Mouse (Mus musculus) kidney, adult 2 months (tissue): ENCODE measurements around the gene Zfp282. TPM values are rescaled to one million over a fixed set of nuclear protein-coding genes. Genes with fewer than 3 reads are reported as not detected.

Source experiments
- DNase-seq: peaks from one replicate; pipeline ENCODE4 v3.0.0; 2021
- H3K27ac ChIP-seq: fragments of 200-500 bp; 2 replicates; pipeline ENCODE4 v1.5.1; 2012; ENCODE audit warnings: low read depth, low read length, control low read depth, inconsistent platforms; ENCODE audit not compliant: insufficient read depth
- H3K27me3 ChIP-seq: fragments of 200-500 bp; replicated peaks from 2 replicates; pipeline ENCODE4 v1.6.1; 2012; ENCODE audit warnings: mild to moderate bottlenecking, moderate library complexity, low read length, inconsistent platforms; ENCODE audit not compliant: control insufficient read depth, insufficient read depth
- H3K36me3 ChIP-seq: fragments of 200-500 bp; 2 replicates; pipeline ENCODE4 v1.6.1; 2012; ENCODE audit warnings: mild to moderate bottlenecking, moderate library complexity, low read length, inconsistent platforms; ENCODE audit not compliant: control insufficient read depth, insufficient read depth
- H3K4me1 ChIP-seq: fragments of 200-500 bp; 2 replicates; pipeline ENCODE4 v1.6.1; 2011; ENCODE audit warnings: low read length; ENCODE audit not compliant: control insufficient read depth, insufficient read depth
- H3K4me3 ChIP-seq: fragments of 200-500 bp; 2 replicates; pipeline ENCODE4 v1.5.1; 2011; ENCODE audit warnings: mild to moderate bottlenecking, low read depth, low read length, control low read depth; ENCODE audit not compliant: insufficient read depth
- CTCF ChIP-seq: fragments of 200-500 bp; conservative IDR thresholded peaks from 2 replicates; pipeline ENCODE4 v1.5.1; 2011; ENCODE audit warnings: low read depth, mild to moderate bottlenecking, control low read depth, low read length, moderate library complexity, mixed read lengths; ENCODE audit not compliant: insufficient read depth, insufficient read length
- POLR2A ChIP-seq: fragments of 200-500 bp; IDR thresholded peaks from one replicate; pipeline ENCODE4 v1.6.1; 2011; ENCODE audit warnings: low read depth, low read length, control low read depth
- WGBS: fragments of 180-500 bp; shearing (Covaris S2); methylation state at CpG from one replicate; pipeline ENCODE4 v1.1.7; 2018; 5-methylcytosine and 5-hydroxymethylcytosine counted together
- polyA plus RNA-seq: library from polyadenylated mRNA; depleted of rRNA; stranded (reverse); fragments of >200 nt; gene quantifications from 2 replicates; pipeline ENCODE4 v1.2.3, GENCODE M21; 2012; rRNA removed

Zfp282 gene
- polyA plus RNA-seq = 6.2 and 7.0 TPM in 2 replicates

DNA sequence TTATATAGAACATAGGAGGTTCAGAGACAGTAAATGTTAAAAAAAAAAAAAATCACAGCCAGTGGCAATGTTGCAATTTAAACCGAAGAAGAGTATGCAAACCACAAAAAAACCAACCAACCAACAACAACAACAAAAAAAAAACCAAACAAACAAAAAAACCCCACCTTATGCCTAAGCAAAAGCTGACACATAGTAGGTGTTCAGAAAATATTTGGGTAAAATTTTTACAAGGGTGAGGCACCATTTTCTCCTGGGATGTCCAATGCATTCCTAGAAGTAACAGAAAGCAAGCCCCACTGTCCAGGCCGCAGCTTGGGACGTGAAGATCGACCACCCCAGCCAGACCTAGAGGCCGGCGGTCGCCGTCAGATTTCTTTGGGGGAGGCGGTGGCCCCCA, at the start of gene Zfp282:
TSS of gene Zfp282 (plus strand) at position 147 of the 400 bp plus-strand sequence.
- Histone ChIP-seq H3K4me3 (peak within 1 kb of the TSS; percentile 95), H3K27me3 (no peaks in the 10 kb centered on the region), H3K4me1 (peaks cover 12% of the 10 kb centered on the region; the same call in 1 of the 2 replicates), H3K36me3 (no peaks in the 10 kb centered on the region), H3K27ac (peak within 1 kb of the TSS; percentile 97)
- 6% methylated on average over 9 of the region's 9 CpGs for WGBS
- DNase-seq = no peak
- no peak for TF ChIP-seq CTCF
- TF ChIP-seq POLR2A = no peak

DNA sequence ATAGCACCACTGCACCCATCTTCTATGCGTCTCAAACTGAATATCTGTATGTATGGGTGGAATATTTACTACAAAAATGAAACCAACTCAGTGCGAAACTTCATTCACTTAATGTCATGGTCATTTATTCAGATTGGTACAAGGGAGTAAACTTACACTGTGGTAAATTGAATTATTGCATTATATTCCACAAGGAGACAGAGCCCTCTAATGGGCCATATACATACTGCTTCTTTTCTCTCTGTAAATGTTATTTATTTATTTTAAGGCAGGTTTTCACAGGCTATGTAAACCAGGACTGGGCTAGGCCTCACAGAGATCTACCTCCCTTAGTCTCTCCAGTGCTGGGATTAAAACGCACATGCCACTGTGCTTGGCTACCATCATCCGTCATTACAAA, 49.5 kb upstream of the Zfp282 start:
- H3K27ac ChIP-seq = no peak overlapping the region
- no peaks in the 10 kb centered on the region for H3K36me3 ChIP-seq
- 96% methylated on average over 4 of the region's 4 CpGs for WGBS

DNA sequence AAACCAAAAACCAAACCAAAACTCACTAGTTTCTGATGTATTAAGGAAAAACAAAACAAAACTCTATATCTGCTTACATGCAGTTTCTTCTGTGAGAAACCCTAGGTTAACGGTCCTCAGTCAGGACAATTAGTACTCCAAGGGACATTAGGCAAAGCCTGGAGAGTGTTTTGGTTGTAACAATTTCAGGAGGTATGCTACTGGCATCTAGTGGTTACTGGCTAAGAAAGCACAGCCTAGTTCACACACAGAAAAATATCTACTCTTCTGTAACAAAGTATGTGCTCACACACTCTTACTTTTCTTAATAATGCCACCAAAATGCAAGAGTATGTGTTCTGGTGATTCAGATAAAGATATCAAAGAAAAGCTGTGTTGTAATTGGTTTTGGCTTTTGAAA, 48.1 kb upstream of the Zfp282 start:
- Histone ChIP-seq H3K4me3 (no peak overlapping the region), H3K36me3 (no peaks in the 10 kb centered on the region), H3K27me3 (no peaks in the 10 kb centered on the region), H3K4me1 (no peaks in the 10 kb centered on the region; the same call in 1 of the 2 replicates), H3K27ac (no peak overlapping the region)
- 20% methylated on average over 1 of the region's 1 CpGs for WGBS
- TF ChIP-seq POLR2A (no peak), CTCF (0 out of 2 replicates have a peak, but pooled peaks have one; percentile 17)
- peak; percentile 60 for DNase-seq

More for the DNA sequence above, 49.5 kb upstream of the Zfp282 start:
- DNase-seq = no peak
- Histone ChIP-seq H3K4me1 (no peaks in the 10 kb centered on the region; the same call in 1 of the 2 replicates), H3K4me3 (no peak overlapping the region), H3K27me3 (no peaks in the 10 kb centered on the region)
- TF ChIP-seq CTCF (no peak), POLR2A (no peak)

DNA sequence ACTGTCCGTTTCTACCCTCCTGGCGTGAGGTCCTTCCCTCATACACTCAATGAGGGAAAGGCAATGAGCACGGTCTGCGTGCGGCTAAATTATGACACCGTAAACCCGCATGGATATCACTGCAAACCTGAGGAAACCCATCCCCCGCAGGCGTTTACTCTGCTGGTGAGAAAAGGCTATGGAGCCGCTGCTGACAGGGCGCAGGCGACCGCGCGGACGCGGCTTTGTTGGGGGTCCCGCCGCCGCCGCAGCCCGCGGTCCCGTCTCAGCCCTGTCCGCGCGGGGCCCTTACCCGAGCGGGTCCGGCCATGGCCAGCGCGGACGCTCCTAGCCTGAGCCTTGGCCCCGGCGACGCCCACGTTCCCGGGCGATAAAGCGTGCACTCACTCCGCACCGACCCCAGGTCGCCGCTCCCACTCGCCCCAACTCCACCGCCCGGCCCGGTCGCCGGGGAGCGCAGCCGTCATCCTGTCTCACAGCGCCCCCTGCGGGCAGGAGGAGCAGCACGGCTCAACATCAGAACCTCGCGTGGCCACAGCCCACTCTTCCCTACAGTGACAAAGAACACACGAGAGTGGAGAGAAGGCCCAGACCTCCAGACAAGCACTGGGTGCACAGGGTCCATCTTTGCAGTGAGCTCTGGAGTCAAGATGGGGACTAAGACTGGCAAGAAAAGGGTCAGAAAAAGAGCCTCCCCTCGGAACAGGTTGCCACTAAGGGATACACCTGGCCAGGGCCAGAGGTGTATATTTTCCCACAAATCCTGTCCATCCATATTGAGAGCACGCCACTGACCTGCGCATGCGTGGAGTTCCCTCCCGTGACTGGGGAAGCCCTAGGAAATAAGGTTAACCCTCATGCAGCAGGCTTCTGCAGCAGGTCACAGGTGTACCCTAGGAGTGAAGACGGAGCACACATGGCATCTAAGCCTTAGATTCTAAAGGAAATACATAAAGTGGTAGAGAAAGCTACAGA, 46.6 kb upstream of the Zfp282 start, which contains the start of gene Zfp786:
TSS of gene Zfp786 (minus strand) at position 764 of the 975 bp plus-strand sequence.
- 0 out of 2 replicates have a peak within 1 kb of the TSS, but pooled peaks have one; percentile 14 for H3K27ac ChIP-seq
- peak; percentile 94 for DNase-seq
- 1% methylated on average over 64 of the region's 64 CpGs for WGBS

DNA sequence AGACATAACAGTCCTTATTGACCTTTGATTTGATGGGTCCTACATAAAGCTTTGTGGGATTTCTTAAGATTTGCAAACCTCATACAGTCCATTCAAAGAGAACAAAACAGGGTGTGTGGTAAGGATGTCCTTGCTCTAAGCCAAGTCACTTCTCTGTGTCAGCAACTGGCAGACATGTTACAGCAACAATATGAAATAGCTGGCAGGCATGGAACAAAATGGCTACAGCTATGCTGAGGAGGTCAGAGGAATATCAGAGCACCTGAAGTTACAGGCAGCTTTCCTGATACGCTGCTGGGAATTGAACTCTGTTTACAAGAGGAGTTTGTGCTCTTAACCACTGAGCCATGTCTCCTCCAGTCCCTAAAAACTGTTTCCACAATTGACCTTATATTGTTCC, 44.8 kb upstream of the Zfp282 start:
- H3K4me3 ChIP-seq = no peak overlapping the region
- WGBS = 91% methylated on average over 1 of the region's 1 CpGs
- H3K27me3 ChIP-seq = no peaks in the 10 kb centered on the region
- H3K4me1 ChIP-seq = no peaks in the 10 kb centered on the region; the same call in 1 of the 2 replicates
- H3K36me3 ChIP-seq = no peaks in the 10 kb centered on the region
- DNase-seq = no peak
- H3K27ac ChIP-seq = no peak overlapping the region
- TF ChIP-seq CTCF (no peak), POLR2A (no peak)

More for the DNA sequence above, 46.6 kb upstream of the Zfp282 start, which contains the start of gene Zfp786:
- peak within 1 kb of the TSS; percentile 76 for H3K4me3 ChIP-seq
- H3K36me3 ChIP-seq = no peaks in the 10 kb centered on the region
- no peaks in the 10 kb centered on the region; the same call in 1 of the 2 replicates for H3K4me1 ChIP-seq
- TF ChIP-seq CTCF = peak; percentile 89
- TF ChIP-seq POLR2A = no peak
- no peaks in the 10 kb centered on the region for H3K27me3 ChIP-seq

DNA sequence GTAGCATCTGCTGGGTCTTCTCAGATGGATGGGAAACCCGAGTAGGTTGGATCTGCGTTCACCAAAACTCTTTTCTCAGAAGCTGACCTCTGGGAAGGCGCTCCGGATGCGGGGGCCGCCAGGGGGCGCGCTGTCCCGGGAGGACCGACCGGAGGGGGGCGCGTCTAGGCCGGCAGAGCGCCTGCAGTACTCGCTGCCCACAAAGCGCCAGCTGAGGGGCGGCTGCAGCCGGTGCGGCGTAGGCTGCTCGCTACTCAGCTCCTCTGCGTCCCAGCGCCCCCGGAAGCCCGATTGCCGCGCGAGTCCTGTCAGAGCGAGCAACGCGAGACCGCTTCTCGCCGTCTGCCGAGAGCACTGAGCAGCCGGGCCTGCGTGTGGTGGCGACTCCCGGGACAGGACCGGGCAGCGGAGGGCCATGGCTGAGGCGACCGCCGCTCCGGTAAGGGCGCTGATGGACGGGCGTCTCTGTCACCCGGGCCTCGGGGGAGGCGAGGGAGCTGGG, 41.5 kb upstream of the Zfp282 start, which contains the start of gene Zfp398:
TSS of gene Zfp398 (plus strand) at position 180 of the 502 bp plus-strand sequence.
- H3K27me3 ChIP-seq = no peaks in the 10 kb centered on the region
- under 1% methylated on average over 52 of the region's 52 CpGs for WGBS
- H3K4me3 ChIP-seq = peak within 1 kb of the TSS; percentile 95
- TF ChIP-seq CTCF (peak; percentile 80), POLR2A (peak; percentile 19)
- no peaks in the 10 kb centered on the region for H3K36me3 ChIP-seq
- peak; percentile 97 for DNase-seq
- peaks cover 2% of the 10 kb centered on the region; the same call in 1 of the 2 replicates for H3K4me1 ChIP-seq
- peak within 1 kb of the TSS; percentile 72 for H3K27ac ChIP-seq

DNA sequence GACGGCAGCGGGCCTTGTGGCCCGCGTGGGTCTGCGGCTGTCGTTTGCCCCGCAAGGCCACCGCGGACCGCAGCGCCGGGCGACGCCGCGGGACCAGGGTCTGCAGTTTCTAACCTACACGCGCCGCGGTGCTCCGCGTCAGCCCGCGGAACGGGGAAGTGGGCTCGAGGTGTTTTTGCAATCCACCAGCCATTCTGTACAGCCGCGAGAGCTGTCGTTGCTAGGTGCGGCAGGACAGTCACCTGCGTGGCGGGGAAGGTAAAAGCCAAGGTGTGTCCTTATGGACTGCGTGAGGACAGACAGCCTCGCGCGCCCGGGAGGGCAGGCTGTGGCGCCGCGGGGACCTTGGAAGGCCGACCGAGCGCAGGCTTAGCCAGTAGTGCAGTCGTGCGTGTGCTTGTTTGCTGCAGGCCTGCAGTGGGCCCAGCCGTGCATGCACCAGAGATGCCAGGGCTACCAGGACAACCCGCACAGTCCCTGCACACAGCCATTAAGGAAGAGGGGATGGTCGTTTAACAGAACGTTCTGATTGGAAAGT, 41.0 kb upstream of the Zfp282 start:
- under 1% methylated on average over 49 of the region's 49 CpGs for WGBS

More for the DNA sequence above, 41.0 kb upstream of the Zfp282 start:
- no peak for TF ChIP-seq CTCF
- TF ChIP-seq POLR2A = no peak
- H3K4me3 ChIP-seq = peak overlapping the region; percentile 95
- no peaks in the 10 kb centered on the region for H3K27me3 ChIP-seq
- H3K4me1 ChIP-seq = peaks cover 2% of the 10 kb centered on the region; the same call in 1 of the 2 replicates
- peak; percentile 70 for DNase-seq
- no peaks in the 10 kb centered on the region; the same call in 1 of the 2 replicates for H3K36me3 ChIP-seq
- peak overlapping the region; percentile 72 for H3K27ac ChIP-seq
